Mouse (Mus musculus): ENCODE results near the gene Gtpbp2. TPM values are rescaled to one million over a fixed set of nuclear protein-coding genes. Genes with fewer than 3 reads are reported as not detected.

The Gtpbp2 gene
- 33.8 and 34.9 TPM in 2 replicates for polyA plus RNA-seq (2016; fragmentation: Nextera tagmentation; extraction: Ambion mirVana)

DNA sequence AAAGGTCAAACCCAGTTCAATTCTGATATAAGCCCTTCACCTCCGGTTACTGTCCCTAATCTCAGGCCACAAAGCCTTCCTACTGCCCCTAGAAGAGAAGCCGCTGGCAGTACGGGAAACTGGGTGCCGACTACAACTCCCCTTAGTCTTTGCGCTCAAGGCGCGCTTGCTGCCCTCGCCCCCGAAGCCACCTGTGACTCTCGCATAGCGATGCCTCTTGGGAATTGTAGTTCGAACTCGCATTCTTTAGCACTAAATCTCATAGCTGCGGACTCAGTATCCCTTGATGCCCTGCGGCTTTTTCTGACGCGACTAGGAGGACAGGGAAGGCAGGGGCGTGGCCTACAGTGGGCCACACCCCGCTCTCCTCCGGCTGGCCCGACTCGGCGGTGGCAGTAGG lies at the start of gene Gtpbp2:
Gene Gtpbp2, plus strand, starts transcription at position 347 of the 400 bp plus-strand sequence.
- Histone ChIP-seq H3K36me3 (replicated peaks) (peaks cover 32% of the 10 kb centered on the region), H3K4me3 (peak within 1 kb of the TSS; percentile 86), H3K4me1 (peaks cover 32% of the 10 kb centered on the region), H3K9me3 (no peaks in the 10 kb centered on the region), H3K27ac (replicated peaks) (peak within 1 kb of the TSS; percentile 91), H3K27me3 (replicated peaks; ENCODE audit: low read depth, poor library complexity, severe bottlenecking) (no peaks in the 10 kb centered on the region)
- under 1% methylated on average over 23 of the region's 23 CpGs for WGBS
- DNase-seq (ENCODE audit: low spot score): peak; percentile 98

DNA sequence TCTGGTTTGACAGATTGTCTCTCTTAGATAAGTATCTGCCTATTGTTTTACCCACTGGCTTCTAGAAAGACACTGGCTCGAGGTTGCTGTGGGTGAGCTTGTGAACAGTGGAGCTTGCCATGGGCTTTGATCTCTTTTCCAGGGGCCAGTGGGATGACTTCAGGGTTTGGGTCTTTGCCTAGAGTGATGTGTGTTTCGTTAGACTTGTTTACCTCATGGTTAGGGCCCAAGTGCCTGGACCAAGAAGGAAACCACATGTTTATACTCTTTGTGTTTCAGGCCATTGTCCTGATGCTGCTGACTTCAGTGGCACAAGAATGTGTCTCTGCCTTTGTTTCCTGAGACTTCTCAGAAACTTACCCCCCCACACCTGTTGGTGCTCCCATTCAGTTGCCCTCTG lies 45.3 kb upstream of the Gtpbp2 start:
- no peaks in the 10 kb centered on the region for H3K9me3 ChIP-seq
- H3K27me3 ChIP-seq (replicated peaks; ENCODE audit: low read depth, poor library complexity, severe bottlenecking): no peaks in the 10 kb centered on the region
- DNase-seq (ENCODE audit: low spot score): no peak
- WGBS: 67% methylated on average over 2 of the region's 2 CpGs
- peaks cover 55% of the 10 kb centered on the region for H3K36me3 ChIP-seq (replicated peaks)
- peaks cover 49% of the 10 kb centered on the region for H3K4me1 ChIP-seq
- H3K4me3 ChIP-seq: no peak overlapping the region
- peak overlapping the region; percentile 68 for H3K27ac ChIP-seq (replicated peaks)

DNA sequence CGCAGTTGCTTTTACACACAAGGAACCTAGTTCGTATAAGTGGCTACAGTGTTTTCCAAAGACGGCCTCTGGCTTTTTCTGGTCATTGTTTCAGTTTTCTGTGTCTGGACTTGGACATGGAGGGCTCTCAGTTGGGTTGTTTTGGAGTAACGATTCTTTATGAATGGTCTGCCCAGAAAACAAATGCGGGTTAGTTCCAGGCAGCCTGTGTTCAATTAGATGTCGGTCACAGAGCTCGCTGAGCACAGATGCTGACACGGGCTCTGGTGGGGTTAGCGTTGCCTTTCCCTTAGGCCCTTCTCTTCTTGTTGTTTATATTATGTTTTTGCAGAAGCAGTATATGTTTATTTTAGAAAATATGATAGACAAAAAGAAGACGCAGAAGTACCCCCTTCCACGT lies 44.7 kb upstream of the Gtpbp2 start:
- no peak overlapping the region for H3K4me3 ChIP-seq
- H3K9me3 ChIP-seq: no peaks in the 10 kb centered on the region
- no peaks in the 10 kb centered on the region for H3K27me3 ChIP-seq (replicated peaks; ENCODE audit: low read depth, poor library complexity, severe bottlenecking)
- 64% methylated on average over 11 of the region's 11 CpGs for WGBS
- peaks cover 46% of the 10 kb centered on the region for H3K4me1 ChIP-seq
- H3K27ac ChIP-seq (replicated peaks): peak overlapping the region; percentile 68
- DNase-seq (ENCODE audit: low spot score): no peak
- peaks cover 58% of the 10 kb centered on the region for H3K36me3 ChIP-seq (replicated peaks)

DNA sequence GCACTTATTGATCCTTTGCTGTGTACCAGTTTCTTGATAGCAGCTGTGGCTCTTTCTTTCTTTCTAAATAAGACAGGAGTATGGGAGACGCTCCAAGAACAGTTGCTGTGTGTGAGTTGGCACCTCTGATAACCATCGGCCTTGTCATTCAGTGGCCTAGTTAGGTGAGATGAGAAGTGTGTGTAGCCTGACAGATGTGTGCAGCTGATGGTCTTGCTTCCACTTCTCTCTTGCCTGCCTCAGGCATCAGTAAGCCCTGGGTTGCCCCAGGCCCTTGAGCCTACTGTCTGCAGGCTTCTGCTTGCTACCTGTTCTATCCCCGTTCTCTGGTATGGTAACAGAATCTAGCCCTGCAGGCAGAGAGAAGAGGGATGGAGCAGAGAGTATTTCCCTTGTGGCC lies 44.0 kb upstream of the Gtpbp2 start:
- 86% methylated on average over 3 of the region's 3 CpGs for WGBS
- peaks cover 40% of the 10 kb centered on the region for H3K4me1 ChIP-seq
- no peaks in the 10 kb centered on the region for H3K9me3 ChIP-seq
- no peaks in the 10 kb centered on the region for H3K27me3 ChIP-seq (replicated peaks; ENCODE audit: low read depth, poor library complexity, severe bottlenecking)
- H3K4me3 ChIP-seq: no peak overlapping the region
- peaks cover 61% of the 10 kb centered on the region for H3K36me3 ChIP-seq (replicated peaks)
- peak overlapping the region; percentile 55 for H3K27ac ChIP-seq (replicated peaks)
- DNase-seq (ENCODE audit: low spot score): no peak

DNA sequence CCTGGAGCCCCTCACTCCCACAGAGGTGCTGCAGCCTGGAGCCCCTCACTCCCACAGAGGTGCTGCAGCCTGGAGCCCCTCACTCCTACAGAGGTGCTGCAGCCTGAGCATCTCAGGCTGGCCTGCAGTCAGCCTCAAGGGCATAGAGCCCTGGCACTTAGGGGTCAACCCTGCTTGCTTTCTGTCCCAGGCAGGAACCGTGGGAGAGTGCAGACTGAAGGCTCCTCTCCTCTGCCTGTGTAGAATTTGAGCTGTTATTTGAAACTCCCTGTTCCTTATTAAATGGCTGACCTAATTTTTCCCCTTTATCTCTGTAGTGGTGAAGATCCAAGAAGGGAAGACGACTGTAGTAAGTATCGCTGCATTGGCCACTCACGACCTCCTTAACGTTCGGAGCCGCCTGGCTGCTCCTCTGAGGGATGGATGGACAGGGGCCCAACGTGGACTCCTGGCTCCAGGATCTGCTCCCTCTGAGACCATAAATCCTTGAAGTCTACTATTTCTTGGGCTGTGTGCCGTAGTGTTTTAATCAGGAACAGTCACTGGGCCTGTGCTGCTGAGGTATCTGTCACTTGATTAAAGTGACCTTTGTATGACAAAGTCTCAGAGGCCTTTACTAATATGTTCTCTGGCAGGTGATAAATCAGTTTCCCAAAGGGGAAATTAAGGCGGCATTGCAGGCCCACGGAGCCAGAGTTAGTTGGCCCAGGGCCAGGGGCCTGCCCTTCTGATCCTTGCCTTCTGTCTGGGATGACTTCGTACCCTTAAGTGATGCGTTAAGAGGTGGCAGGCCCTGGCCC lies 43.0 kb upstream of the Gtpbp2 start:
- no peaks in the 10 kb centered on the region for H3K27me3 ChIP-seq (replicated peaks; ENCODE audit: low read depth, poor library complexity, severe bottlenecking)
- peaks cover 35% of the 10 kb centered on the region for H3K4me1 ChIP-seq
- no peak overlapping the region; the same call in 1 of the 2 replicates for H3K27ac ChIP-seq (replicated peaks)
- DNase-seq (ENCODE audit: low spot score): no peak
- peaks cover 70% of the 10 kb centered on the region for H3K36me3 ChIP-seq (replicated peaks)
- WGBS: 81% methylated on average over 13 of the region's 13 CpGs
- no peaks in the 10 kb centered on the region for H3K9me3 ChIP-seq
- H3K4me3 ChIP-seq: no peak overlapping the region

DNA sequence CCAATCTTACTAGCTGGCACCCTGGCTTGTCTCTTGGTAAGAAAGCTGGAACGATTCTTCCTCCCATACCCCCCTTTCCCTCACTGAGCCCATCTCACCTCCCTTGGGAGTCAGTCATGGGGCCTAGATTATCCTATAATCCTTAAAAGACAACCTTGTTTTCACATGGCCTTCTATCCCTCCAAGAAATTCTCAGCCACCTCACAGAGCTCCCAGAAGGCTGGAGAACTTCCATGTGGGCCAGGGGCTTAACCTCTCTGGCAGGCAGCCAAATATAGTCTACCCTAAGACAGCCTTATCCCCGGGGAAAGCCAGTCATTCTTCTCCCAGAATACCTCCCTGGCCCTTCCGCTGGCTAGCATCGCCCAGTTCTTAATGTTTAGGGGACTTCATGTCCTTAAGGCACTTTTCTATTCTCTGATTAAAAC lies 42.4 kb upstream of the Gtpbp2 start:
- H3K27me3 ChIP-seq (replicated peaks; ENCODE audit: low read depth, poor library complexity, severe bottlenecking): no peaks in the 10 kb centered on the region
- WGBS: 88% methylated on average over 4 of the region's 4 CpGs
- H3K9me3 ChIP-seq: no peaks in the 10 kb centered on the region
- peaks cover 73% of the 10 kb centered on the region for H3K36me3 ChIP-seq (replicated peaks)
- H3K4me3 ChIP-seq: no peak overlapping the region
- peaks cover 35% of the 10 kb centered on the region for H3K4me1 ChIP-seq
- DNase-seq (ENCODE audit: low spot score): no peak
- no peak overlapping the region for H3K27ac ChIP-seq (replicated peaks)

DNA sequence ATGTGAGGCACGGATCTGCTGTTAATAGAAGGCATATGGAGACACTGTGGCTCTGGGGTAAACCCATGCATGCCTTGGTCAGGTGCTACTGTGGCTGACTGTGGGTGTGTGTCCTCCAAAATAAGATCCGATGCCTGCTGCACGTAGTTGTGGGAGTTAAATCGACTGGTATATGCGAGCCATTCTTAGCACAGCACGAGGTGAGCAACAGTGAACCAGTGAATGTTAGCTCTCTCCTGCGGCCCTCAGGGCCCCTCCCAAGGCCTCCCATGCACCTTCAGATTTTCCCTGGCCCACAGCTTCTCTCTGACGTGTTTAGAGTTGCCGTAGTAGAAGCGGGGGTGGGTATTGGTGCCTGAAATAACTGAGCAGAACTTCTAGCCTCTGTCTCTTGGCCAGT lies 41.2 kb upstream of the Gtpbp2 start:
- no peak overlapping the region for H3K27ac ChIP-seq (replicated peaks)
- WGBS: 88% methylated on average over 10 of the region's 10 CpGs
- DNase-seq (ENCODE audit: low spot score): no peak
- no peaks in the 10 kb centered on the region for H3K9me3 ChIP-seq
- no peak overlapping the region for H3K4me3 ChIP-seq
- H3K36me3 ChIP-seq (replicated peaks): peaks cover 76% of the 10 kb centered on the region
- H3K4me1 ChIP-seq: peaks cover 32% of the 10 kb centered on the region
- H3K27me3 ChIP-seq (replicated peaks; ENCODE audit: low read depth, poor library complexity, severe bottlenecking): no peaks in the 10 kb centered on the region

DNA sequence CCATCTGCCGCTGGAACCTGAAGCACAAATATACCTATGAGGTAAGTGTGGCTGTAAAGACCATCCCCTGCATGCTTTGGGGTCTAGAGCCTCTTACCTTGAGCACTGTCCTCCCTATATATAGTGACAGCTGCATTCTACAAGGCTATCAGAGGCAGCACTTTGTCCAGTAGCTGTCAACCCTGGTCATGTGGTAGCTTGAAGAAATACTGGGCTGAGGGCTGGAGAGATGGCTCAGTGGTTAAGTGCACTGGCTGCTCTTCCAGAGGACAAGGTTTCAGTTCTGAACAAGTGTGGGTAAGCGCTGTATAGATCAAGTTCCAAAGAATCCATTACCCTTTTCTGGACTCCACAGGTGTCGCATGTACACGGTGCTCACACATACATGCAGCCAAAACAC lies 38.0 kb upstream of the Gtpbp2 start:
- H3K4me1 ChIP-seq: 0 out of 2 replicates have a peak, but pooled peaks cover 2% of the 10 kb centered on the region
- no peaks in the 10 kb centered on the region for H3K27me3 ChIP-seq (replicated peaks; ENCODE audit: low read depth, poor library complexity, severe bottlenecking)
- no peak for DNase-seq (ENCODE audit: low spot score)
- WGBS: 97% methylated on average over 4 of the region's 4 CpGs
- H3K9me3 ChIP-seq: no peaks in the 10 kb centered on the region
- peaks cover 91% of the 10 kb centered on the region for H3K36me3 ChIP-seq (replicated peaks)
- H3K27ac ChIP-seq (replicated peaks): no peak overlapping the region
- no peak overlapping the region for H3K4me3 ChIP-seq

DNA sequence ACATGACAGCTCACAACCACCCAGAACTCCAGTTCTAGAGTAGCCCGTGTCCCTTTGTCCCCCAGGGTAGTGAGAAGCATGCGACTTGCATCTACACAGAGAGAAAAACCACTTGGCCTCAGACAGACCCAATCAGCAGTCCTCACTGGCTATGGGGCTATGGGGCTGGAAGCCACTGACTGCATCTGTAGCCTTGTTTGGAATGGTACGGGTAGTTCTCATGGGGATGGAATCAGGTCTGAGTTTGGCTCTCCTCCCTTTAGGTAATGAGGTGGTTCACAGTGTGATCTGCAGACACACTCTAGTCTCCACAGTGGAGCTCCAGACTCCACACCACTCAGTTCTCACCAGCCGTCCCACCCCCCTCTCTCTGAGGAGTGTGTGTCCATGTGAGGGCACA lies 37.5 kb upstream of the Gtpbp2 start:
- no peaks in the 10 kb centered on the region for H3K4me1 ChIP-seq
- H3K36me3 ChIP-seq (replicated peaks): peaks cover 91% of the 10 kb centered on the region
- H3K9me3 ChIP-seq: no peaks in the 10 kb centered on the region
- 96% methylated on average over 4 of the region's 4 CpGs for WGBS
- H3K4me3 ChIP-seq: no peak overlapping the region
- no peaks in the 10 kb centered on the region for H3K27me3 ChIP-seq (replicated peaks; ENCODE audit: low read depth, poor library complexity, severe bottlenecking)
- no peak for DNase-seq (ENCODE audit: low spot score)
- H3K27ac ChIP-seq (replicated peaks): no peak overlapping the region

DNA sequence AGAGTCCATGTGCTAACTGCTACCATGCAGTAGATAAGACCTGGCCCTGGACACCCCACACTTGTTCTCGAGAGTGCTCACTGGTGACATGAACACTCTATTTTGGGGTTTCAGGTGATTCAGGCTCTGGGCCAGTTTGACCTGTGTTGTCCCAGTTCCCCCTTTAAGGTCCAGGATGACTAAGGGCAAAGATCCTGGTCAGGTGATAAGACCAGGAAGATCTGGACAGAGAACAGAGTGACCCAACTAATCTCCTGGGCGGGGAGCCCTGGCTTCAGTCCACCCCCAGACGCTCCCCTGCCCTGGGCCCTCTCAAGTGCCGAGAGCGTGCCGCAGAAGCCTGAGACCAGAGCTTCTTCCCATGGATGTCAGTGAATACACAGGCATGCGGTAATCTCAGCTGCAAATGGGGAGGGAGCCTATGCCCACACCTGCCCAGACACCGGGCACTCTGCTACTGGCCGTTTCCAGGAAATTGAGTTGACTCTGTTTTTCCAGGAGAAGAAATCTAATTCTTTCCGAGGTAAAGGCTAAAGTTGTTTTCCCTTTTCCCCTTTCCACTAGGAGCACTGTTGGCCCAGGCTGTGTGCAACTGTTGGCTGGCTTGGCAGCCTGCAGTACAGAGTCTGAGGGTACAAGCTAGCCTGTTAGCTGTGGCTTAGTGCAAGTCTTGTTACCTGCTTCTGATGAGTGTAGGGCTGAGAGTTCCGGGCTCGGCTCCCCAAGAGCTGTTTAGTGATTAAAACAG lies 36.7 kb upstream of the Gtpbp2 start:
- Histone ChIP-seq H3K4me3 (no peak overlapping the region), H3K27me3 (replicated peaks; ENCODE audit: low read depth, poor library complexity, severe bottlenecking) (no peaks in the 10 kb centered on the region), H3K4me1 (no peaks in the 10 kb centered on the region), H3K9me3 (no peaks in the 10 kb centered on the region), H3K36me3 (replicated peaks) (peaks cover 91% of the 10 kb centered on the region), H3K27ac (replicated peaks) (no peak overlapping the region)
- DNase-seq (ENCODE audit: low spot score): no peak
- 89% methylated on average over 12 of the region's 12 CpGs for WGBS

DNA sequence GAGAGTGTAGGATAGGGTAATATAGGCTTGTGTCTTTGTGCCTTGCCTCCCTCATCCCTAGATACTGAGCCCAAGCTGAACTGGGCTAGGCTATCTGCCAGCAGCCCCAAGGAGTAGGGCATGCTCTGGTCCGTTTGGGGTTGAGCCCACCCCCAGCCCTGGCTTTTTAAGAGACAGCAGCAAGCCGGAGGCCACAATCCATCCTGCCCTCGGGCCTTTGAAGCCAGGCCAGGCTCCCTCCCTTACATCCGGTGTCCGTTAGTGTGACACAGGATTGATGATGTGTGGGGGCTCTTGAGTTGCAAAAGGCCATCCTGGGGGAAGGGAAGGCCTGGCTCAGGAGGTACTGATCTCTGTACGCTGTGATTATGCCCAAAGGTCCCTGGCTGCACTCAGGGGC lies 34.2 kb upstream of the Gtpbp2 start:
- H3K4me3 ChIP-seq: no peak overlapping the region
- WGBS: 70% methylated on average over 6 of the region's 6 CpGs
- H3K36me3 ChIP-seq (replicated peaks): peaks cover 92% of the 10 kb centered on the region

DNA sequence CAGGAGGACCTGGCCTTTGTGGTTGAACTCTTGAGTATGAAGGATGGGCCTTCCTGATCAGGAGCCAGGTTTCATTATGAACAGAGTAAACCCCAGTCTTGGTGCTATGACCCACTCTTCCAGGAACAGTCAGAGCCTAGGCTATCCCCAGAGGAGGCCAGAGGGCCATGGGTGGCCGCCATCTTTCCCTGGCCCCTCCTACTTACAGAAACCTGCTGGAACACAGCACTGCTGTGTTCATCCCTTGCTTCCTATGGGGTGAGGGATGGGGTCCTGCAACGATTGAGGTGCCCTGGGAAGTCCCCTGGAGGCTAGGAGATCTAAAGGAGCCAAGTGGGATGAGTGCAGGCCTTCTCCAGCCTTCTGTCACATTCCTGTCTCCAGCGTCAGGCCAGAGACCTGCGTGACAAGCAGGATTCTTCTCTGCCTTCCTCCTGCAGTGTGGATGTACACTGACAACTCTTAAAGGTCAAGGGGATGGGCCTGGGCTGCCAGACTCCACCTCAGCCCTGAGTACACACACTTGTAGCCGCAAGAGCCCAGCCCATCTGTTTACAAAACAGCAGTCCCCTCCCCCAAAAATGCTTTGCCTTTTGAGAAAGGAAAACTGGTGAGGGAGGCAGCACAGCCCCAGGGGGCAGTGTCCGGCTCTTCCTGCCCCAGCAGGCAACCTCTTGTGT lies 32.9 kb upstream of the Gtpbp2 start:
- no peaks in the 10 kb centered on the region for H3K27me3 ChIP-seq (replicated peaks; ENCODE audit: low read depth, poor library complexity, severe bottlenecking)
- H3K27ac ChIP-seq (replicated peaks): no peak overlapping the region
- H3K9me3 ChIP-seq: no peaks in the 10 kb centered on the region
- no peak overlapping the region for H3K4me3 ChIP-seq
- H3K36me3 ChIP-seq (replicated peaks): peaks cover 79% of the 10 kb centered on the region
- WGBS: 77% methylated on average over 6 of the region's 6 CpGs
- H3K4me1 ChIP-seq: peaks cover 6% of the 10 kb centered on the region; the same call in 1 of the 2 replicates
- DNase-seq (ENCODE audit: low spot score): no peak

More for the DNA sequence above, 34.2 kb upstream of the Gtpbp2 start:
- H3K9me3 ChIP-seq: no peaks in the 10 kb centered on the region
- no peaks in the 10 kb centered on the region for H3K27me3 ChIP-seq (replicated peaks; ENCODE audit: low read depth, poor library complexity, severe bottlenecking)
- no peak overlapping the region for H3K27ac ChIP-seq (replicated peaks)
- DNase-seq (ENCODE audit: low spot score): no peak
- H3K4me1 ChIP-seq: no peaks in the 10 kb centered on the region
